Mouse (Mus musculus) heart, postnatal 4 days (tissue): ENCODE measurements around the gene Olfr1221. TPM values are rescaled to one million over a fixed set of nuclear protein-coding genes. Genes with fewer than 3 reads are reported as not detected.
"Not testable (repeated sequence)": the region's sequence is repeated elsewhere in the genome, so short reads cannot be mapped to it uniquely, and the experiment has no call there.

Experiments
- DNase-seq: peaks from one replicate; pipeline ENCODE4 v3.0.0; 2021
- total RNA-seq, 2 experiments: library from RNA; stranded (reverse); gene quantifications; 2 replicates each; pipeline ENCODE4 v1.2.3; 2021

The Olfr1221 gene
- total RNA-seq = not detected

GRCm38 (mm10) chr2:89117183-89117582 lies at the start of gene Olfr1221:
Olfr1221 (minus strand) TSS chr2:89117283.
- DNase-seq = no peak

DNA sequence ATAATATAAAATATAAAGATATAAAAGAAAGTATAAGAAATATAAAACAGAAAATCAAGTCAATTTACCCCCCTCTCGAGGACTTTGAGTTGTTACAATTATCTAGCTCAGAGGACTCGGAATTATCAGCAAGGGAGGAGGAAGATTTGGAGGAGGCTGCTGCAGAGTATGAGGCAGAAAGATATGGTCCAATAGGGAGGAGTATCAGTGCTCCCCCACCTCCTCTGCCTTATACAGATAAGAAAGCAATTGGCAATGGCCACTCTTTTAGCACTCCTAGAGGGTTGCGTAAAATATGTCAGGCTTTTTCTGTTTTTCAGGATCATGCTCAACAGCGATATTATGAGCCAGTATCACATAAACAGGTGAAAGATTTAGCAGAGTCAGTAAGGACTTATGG lies 47.6 kb upstream of the Olfr1221 start:
- DNase-seq = not testable (repeated sequence)

- not testable (repeated sequence) for DNase-seq
Measured at GRCm38 (mm10) chr2:89163991-89164390, 46.9 kb upstream of the Olfr1221 start, which contains the start of gene Olfr1224-ps1. Olfr1224-ps1 (minus strand) TSS chr2:89164091.

DNA sequence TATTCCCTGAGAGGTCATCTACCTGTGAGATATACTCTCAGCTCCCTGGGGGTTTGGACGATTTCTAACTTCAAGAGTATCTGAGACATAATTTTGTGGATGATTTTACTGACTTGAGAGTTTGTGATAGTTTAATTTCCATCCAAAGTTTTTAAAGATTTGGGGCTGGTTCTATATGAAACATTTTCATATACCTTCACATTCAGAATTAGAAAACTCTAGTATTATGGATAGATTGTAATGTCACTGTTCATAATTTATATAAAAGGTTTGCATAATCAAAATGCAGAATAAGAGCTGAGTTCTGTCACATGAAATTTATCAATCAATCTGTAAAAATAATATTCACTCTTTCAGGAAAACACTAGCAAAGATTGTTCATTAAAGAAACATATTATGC lies 34.4 kb upstream of the Olfr1221 start, which contains the start of gene Olfr1223:
TSS of gene Olfr1223 (minus strand) at position 101 of the 400 bp plus-strand sequence.
- DNase-seq = no peak

- no peak for DNase-seq
Measured at GRCm38 (mm10) chr2:89132954-89133353, 15.9 kb upstream of the Olfr1221 start, which contains the start of gene Olfr1222. Olfr1222 (minus strand) TSS chr2:89133054.

DNA sequence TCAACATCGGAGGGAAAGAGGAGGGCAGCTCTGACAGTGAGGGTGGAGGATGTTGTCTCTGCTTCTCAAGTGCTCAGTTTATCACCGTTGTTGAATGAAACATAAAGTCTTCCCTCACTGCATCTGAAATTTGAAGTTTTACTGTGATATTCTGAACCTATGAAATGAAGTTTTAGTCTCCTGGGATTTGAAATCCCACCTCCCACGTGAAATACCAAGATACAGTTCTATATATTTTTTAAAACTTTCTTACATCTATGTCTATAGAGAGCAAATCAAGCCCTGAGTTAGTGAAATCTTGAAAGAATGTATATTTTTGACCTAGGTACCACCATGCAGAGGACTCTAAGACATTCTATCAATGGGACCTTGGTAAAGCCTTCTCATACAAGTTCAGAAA lies 10.3 kb downstream of the Olfr1221 start, which contains the start of gene Olfr1220:
TSS of gene Olfr1220 (minus strand) at position 101 of the 400 bp plus-strand sequence.
- no peak for DNase-seq

DNA sequence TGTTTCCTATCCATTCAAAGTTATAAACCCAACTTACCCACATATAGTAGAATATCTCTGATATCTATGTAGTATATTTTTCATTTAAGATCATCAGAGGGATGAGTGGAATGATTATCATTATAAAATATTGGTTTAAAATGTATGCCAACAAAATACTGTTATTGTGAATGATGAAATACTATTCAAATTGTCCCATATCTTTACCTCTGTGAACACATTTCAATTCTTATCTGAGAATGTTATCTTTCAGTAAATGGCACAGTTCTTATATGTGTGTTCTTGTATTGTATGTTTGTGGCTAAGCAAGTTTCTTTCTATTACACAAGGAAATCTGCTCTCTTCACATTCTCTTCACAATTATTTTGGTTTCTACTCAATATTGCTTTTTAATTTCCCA lies 11.4 kb downstream of the Olfr1221 start:
- DNase-seq = no peak

DNA sequence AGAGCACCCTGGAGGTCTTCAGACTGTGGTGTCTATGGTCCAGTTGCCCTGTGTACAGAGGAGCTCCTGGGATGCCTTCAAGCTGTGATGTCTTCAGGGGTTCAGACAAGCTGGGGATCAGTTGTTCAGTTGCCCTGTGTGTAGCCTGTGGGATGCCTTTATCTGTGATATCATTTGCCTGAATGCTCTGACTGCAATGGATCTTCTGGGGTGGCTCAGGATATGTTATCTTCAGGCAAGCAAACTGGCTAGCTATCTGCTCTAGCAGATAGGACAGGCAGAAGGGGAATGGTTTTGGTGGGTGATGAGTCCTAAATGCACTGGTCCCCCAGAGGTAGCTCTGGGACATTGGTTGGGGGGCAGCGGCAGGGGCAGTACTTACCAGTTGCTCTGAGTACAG lies 23.2 kb downstream of the Olfr1221 start:
- no peak for DNase-seq

- no peak for DNase-seq
Measured at GRCm38 (mm10) chr2:89083413-89083812, 33.7 kb downstream of the Olfr1221 start, which contains the start of gene Olfr1219. Olfr1219 (minus strand) TSS chr2:89083513.

DNA sequence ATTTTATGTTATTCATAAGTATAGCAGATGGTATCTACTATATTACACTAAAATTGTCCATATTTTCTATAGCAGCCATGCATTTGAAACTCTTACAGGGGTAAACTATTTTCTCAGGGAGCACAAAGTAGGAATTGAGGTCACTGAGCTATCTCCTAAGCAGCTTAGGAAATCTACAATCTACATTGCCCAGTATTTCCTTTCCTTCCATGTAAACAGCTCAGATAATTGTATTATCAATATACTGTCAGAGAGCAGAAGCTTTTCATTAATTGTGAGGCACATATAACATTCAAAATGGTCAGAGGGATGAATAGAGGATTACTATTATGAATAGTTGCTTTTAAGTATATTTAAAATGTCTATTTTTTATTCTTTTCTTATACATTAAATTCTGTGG lies 35.6 kb downstream of the Olfr1221 start:
- no peak for DNase-seq

GRCm38 (mm10) chr2:89061087-89061486 lies 56.0 kb downstream of the Olfr1221 start, which contains the start of gene Olfr1218:
Olfr1218 (minus strand) TSS chr2:89061187.
- no peak for DNase-seq

Other genes with a start within 250 kb of the Olfr1221 start
- gene Olfr1208, start 215.0 kb downstream of the Olfr1221 start, total RNA-seq = not detected
- not detected for gene Olfr1209, start 202.1 kb downstream of the Olfr1221 start, total RNA-seq
- not detected for gene Olfr1211, start 179.2 kb downstream of the Olfr1221 start, total RNA-seq
- not detected for gene Olfr1212, start 163.3 kb downstream of the Olfr1221 start, total RNA-seq
- gene Gm13762, start 137.0 kb downstream of the Olfr1221 start, total RNA-seq = not detected
- not detected for gene Olfr1214, start 124.6 kb downstream of the Olfr1221 start, total RNA-seq
- gene Olfr1215, start 110.3 kb downstream of the Olfr1221 start, total RNA-seq = not detected
- gene Olfr1216, start 98.9 kb downstream of the Olfr1221 start, total RNA-seq = not detected
- not detected for gene Olfr1217, start 85.2 kb downstream of the Olfr1221 start, total RNA-seq
- gene Olfr1218, start 56.1 kb downstream of the Olfr1221 start, total RNA-seq = not detected
- not detected for gene Olfr1219, start 33.8 kb downstream of the Olfr1221 start, total RNA-seq
- not detected for gene Olfr1220, start 10.4 kb downstream of the Olfr1221 start, total RNA-seq
- not detected for gene Olfr1222, start 15.8 kb upstream of the Olfr1221 start, total RNA-seq
- not detected for gene Olfr1223, start 34.3 kb upstream of the Olfr1221 start, total RNA-seq
- gene Olfr1224-ps1, start 46.8 kb upstream of the Olfr1221 start, total RNA-seq = not detected
- not detected for gene Olfr1225, start 57.4 kb upstream of the Olfr1221 start, total RNA-seq
- gene Olfr1226, start 82.8 kb upstream of the Olfr1221 start, total RNA-seq = not detected
- gene Olfr1228, start 136.8 kb upstream of the Olfr1221 start, total RNA-seq = not detected
- gene Olfr1229, start 170.7 kb upstream of the Olfr1221 start, total RNA-seq = not detected
- gene Olfr1230, start 180.0 kb upstream of the Olfr1221 start, total RNA-seq = not detected
- not detected for gene Olfr1231, start 189.8 kb upstream of the Olfr1221 start, total RNA-seq
- gene Olfr1232, start 212.4 kb upstream of the Olfr1221 start, total RNA-seq = not detected
- not detected for gene Olfr1233, start 225.1 kb upstream of the Olfr1221 start, total RNA-seq
- gene Olfr1234, start 247.6 kb upstream of the Olfr1221 start, total RNA-seq = not detected